Mouse (Mus musculus) liver, embryonic 15.5 days (tissue): ENCODE measurements at regions not wholly inside any gene's neighbourhood (a gene's known extent, or its start where the extent isn't known, plus 50 kb on each side); places are given as distances from the start of the nearest gene placed in this dataset.

Experiments
- ATAC-seq: fragments of 200-750 bp; cut with Nextera tagmentation; 2 replicates; pipeline ENCODE4 v1.8.0; 2017; ENCODE audit warnings: moderate number of reproducible peaks, mild to moderate bottlenecking, moderate library complexity; ENCODE audit not compliant: insufficient read depth
- H3K27ac ChIP-seq: fragments of 300-500 bp; sonication (generic); replicated peaks from 2 replicates; pipeline ENCODE4 v1.5.1; 2015; ENCODE audit warnings: mild to moderate bottlenecking, inconsistent platforms
- H3K27me3 ChIP-seq: fragments of 300-500 bp; sonication (generic); 2 replicates; pipeline ENCODE4 v1.6.1; 2015; ENCODE audit warnings: mild to moderate bottlenecking, inconsistent platforms
- H3K36me3 ChIP-seq: fragments of 300-500 bp; sonication (generic); replicated peaks from 2 replicates; pipeline ENCODE4 v1.6.1; 2015; ENCODE audit warnings: moderate library complexity, mild to moderate bottlenecking, inconsistent platforms
- H3K4me1 ChIP-seq: fragments of 300-500 bp; sonication (generic); replicated peaks from 2 replicates; pipeline ENCODE4 v1.6.1; 2015; ENCODE audit warnings: inconsistent platforms
- H3K4me2 ChIP-seq: fragments of 300-500 bp; sonication (generic); 2 replicates; pipeline ENCODE4 v1.6.1; 2015; ENCODE audit warnings: moderate library complexity, mild to moderate bottlenecking, inconsistent platforms
- H3K4me3 ChIP-seq: fragments of 300-500 bp; sonication (generic); replicated peaks from 2 replicates; pipeline ENCODE4 v1.5.1; 2015; ENCODE audit warnings: mild to moderate bottlenecking, inconsistent platforms
- H3K9ac ChIP-seq: fragments of 300-500 bp; sonication (generic); 2 replicates; pipeline ENCODE4 v1.6.1; 2015; ENCODE audit warnings: moderate library complexity, mild to moderate bottlenecking, inconsistent platforms
- H3K9me3 ChIP-seq: fragments of 300-500 bp; sonication (generic); replicated peaks from 2 replicates; pipeline ENCODE4 v1.6.1; 2016; ENCODE audit warnings: inconsistent platforms
- WGBS: fragments of 180-500 bp; shearing (Covaris S2); methylation state at CpG from one replicate; pipeline ENCODE4 v1.1.7; 2015; ENCODE audit warnings: mixed read lengths; ENCODE audit not compliant: insufficient replicate concordance; 5-methylcytosine and 5-hydroxymethylcytosine counted together

DNA sequence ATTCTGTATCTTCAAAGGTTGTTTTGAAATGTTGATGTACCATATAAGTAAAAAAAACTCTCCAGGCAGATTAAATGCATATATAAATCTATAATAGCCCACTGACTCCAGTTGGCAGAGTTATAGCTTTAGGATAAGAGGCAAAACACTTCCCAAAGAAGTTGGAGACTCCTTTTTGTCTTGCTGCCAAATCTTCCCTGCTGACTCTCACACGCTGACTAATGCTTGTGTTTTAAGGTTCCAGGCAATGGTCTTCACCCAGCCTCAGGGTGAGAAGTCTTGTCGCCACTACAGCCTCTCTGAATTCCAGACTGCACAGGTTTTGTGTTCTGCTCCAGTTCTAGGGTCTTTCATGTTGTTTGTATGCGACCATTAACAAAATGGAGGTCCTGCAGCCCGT, 195.0 kb upstream of the Gm11146 start:
- no peak overlapping the region for H3K27ac ChIP-seq
- no peak overlapping the region for H3K4me2 ChIP-seq
- no peaks in the 10 kb centered on the region for H3K27me3 ChIP-seq
- no peak for ATAC-seq
- no peaks in the 10 kb centered on the region for H3K36me3 ChIP-seq
- H3K4me1 ChIP-seq = no peaks in the 10 kb centered on the region
- 58% methylated on average over 4 of the region's 4 CpGs for WGBS
- H3K9me3 ChIP-seq = no peaks in the 10 kb centered on the region
- no peak overlapping the region for H3K9ac ChIP-seq
- H3K4me3 ChIP-seq = no peak overlapping the region

DNA sequence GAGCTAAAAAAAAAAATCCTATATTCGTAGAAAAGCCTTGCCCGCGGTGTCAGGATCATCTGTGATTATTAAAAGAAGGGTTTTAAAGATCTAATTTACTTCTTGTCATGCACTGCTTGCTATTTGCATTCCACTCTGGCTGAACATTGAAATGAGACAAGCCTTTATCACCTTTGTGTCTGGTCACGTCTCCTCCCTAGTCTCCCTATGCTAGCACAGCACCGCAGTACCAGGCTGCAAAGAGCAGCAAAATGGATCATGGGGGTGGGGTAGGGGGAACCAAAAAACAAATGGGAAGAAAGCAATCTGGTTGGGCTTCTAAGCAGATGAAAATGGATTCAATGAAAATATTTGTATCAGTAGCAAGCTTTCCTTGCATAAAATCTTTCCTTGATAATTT, 187.8 kb upstream of the Gm11146 start:
- H3K4me1 ChIP-seq = no peaks in the 10 kb centered on the region
- 80% methylated on average over 5 of the region's 5 CpGs for WGBS
- no peaks in the 10 kb centered on the region for H3K36me3 ChIP-seq
- H3K27me3 ChIP-seq = no peaks in the 10 kb centered on the region
- H3K9ac ChIP-seq = no peak overlapping the region
- no peak overlapping the region for H3K4me2 ChIP-seq
- no peak for ATAC-seq
- H3K4me3 ChIP-seq = no peak overlapping the region
- H3K9me3 ChIP-seq = no peaks in the 10 kb centered on the region
- no peak overlapping the region for H3K27ac ChIP-seq

DNA sequence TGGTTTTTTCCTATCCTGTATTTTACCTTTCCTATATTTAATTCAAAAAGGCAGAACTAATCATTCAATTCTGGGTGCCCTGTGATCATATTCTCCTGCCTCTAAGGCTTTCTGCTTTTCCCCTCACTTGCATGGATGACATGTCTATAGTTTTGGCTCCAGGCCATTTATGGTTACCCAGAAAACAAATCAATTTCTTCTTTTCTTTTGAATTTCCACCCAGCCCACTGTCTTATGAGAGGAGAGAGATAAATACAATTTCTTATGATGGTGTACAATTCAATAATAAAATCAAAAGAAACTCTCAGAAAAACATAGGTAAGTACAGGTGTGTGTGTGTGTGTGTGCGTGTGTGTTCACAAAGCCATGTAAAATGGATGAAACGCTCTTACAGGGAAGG, 187.3 kb upstream of the Gm11146 start:
- Histone ChIP-seq H3K4me3 (no peak overlapping the region), H3K4me2 (no peak overlapping the region), H3K36me3 (no peaks in the 10 kb centered on the region), H3K9ac (no peak overlapping the region), H3K4me1 (no peaks in the 10 kb centered on the region), H3K9me3 (no peaks in the 10 kb centered on the region), H3K27ac (no peak overlapping the region), H3K27me3 (no peaks in the 10 kb centered on the region)
- WGBS = 72% methylated on average over 2 of the region's 2 CpGs
- ATAC-seq = no peak

DNA sequence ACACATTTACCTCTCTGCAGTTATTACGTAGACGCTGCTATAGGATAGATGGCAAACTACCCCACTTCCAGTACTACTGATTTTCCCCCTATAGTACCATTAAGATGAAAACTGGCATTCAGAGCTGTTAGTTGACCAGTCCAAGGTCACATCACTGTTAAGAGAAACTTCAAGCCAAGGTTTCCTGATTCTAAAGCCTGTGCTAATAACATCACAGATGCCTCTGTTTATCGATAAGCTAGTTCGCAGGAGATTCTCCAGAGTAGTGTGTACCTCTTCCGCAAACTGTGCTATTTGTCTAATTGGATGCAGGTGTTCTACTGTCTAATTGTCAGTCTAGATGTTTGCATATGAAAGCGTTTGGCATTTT, 186.9 kb upstream of the Gm11146 start:
- Histone ChIP-seq H3K36me3 (no peaks in the 10 kb centered on the region), H3K9ac (no peak overlapping the region), H3K27me3 (no peaks in the 10 kb centered on the region), H3K4me2 (no peak overlapping the region), H3K27ac (no peak overlapping the region), H3K4me1 (no peaks in the 10 kb centered on the region), H3K4me3 (no peak overlapping the region), H3K9me3 (no peaks in the 10 kb centered on the region)
- 76% methylated on average over 6 of the region's 6 CpGs for WGBS
- ATAC-seq = no peak

DNA sequence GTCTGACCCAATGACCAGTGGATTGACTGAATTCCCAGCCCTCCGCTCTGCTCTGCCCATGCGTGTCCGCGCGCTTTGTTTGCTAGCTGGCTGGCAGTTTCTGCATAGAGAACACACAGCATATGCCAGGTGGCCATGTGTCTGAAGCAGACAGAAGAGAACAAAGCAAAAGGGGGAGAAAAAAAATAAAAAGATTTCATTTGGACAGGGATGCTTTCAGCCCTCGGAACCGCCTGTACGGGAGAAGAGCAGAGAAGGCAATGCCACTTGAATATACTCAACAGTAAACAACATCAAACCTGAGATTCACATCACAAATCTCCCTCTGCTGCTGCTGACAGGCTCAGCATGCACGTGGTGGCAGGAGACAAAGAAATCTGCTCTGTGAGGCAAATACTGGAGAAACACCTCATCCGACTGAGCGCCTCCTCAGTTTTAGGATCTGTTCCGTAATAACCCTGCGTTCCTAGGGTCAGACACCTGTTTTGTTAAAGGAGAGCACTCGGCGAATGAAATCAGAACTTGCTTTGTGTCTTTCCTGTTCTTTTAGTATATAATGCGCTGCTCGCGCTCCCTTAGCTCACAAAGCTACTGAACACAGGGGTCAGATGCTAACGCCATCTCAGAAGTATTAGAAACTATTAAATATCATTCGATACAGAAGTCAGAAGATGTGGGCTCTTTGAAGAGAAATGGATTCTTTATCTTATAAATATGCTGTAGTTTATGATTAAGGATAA, 186.3 kb upstream of the Gm11146 start:
- H3K27me3 ChIP-seq = no peaks in the 10 kb centered on the region
- H3K4me2 ChIP-seq = no peak overlapping the region
- no peaks in the 10 kb centered on the region for H3K36me3 ChIP-seq
- no peak for ATAC-seq
- no peak overlapping the region for H3K27ac ChIP-seq
- no peaks in the 10 kb centered on the region for H3K4me1 ChIP-seq
- no peak overlapping the region for H3K4me3 ChIP-seq
- H3K9ac ChIP-seq = no peak overlapping the region
- 76% methylated on average over 20 of the region's 20 CpGs for WGBS
- no peaks in the 10 kb centered on the region for H3K9me3 ChIP-seq

DNA sequence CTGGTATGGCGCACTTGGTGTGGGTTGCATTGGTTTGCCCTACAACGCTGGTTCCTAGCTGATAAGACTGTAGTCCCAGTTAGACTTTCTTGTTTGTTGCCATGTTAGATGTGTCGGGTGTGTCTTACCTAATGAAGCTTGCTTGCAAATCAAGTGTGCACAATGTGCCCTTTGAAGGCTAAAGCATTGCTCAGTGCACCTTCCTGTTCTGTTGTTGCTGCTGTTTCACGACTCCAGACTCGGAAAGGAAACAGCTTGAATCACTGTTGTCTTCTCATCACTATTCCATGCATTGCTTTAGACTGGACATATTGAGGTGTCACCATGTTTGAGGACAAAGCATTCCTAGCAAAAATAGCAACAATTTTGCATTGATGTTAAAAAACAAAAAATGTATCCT, 185.1 kb upstream of the Gm11146 start:
- no peak overlapping the region for H3K27ac ChIP-seq
- H3K27me3 ChIP-seq = no peaks in the 10 kb centered on the region
- 69% methylated on average over 5 of the region's 5 CpGs for WGBS
- H3K4me3 ChIP-seq = no peak overlapping the region
- no peaks in the 10 kb centered on the region for H3K9me3 ChIP-seq
- H3K36me3 ChIP-seq = no peaks in the 10 kb centered on the region
- no peak overlapping the region for H3K4me2 ChIP-seq
- no peak for ATAC-seq
- H3K9ac ChIP-seq = no peak overlapping the region
- no peaks in the 10 kb centered on the region for H3K4me1 ChIP-seq

DNA sequence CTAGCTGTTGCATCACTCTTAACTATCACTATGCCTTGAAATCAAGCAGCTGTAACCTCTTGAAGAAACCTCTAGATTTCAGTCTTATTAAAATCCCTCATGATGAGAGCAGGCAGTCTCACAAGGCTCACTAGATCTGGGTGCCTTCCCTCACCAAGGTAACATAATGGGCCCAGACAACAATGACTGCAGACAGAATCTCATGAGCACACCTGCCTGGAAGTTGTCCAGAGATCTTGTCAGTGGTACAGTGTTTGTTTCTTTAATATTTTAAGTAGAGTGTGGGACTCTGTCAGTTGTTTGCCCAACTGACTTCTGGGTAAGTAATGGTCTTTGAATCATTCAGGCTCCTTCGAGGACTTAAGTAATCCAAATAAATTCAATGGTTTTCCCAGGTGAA, 177.1 kb upstream of the Gm11146 start:
- Histone ChIP-seq H3K4me2 (no peak overlapping the region), H3K36me3 (no peaks in the 10 kb centered on the region), H3K4me1 (no peaks in the 10 kb centered on the region), H3K9ac (no peak overlapping the region), H3K27ac (no peak overlapping the region), H3K4me3 (no peak overlapping the region), H3K27me3 (no peaks in the 10 kb centered on the region), H3K9me3 (no peaks in the 10 kb centered on the region)
- no peak for ATAC-seq
- WGBS = 27% methylated on average over 1 of the region's 1 CpGs

DNA sequence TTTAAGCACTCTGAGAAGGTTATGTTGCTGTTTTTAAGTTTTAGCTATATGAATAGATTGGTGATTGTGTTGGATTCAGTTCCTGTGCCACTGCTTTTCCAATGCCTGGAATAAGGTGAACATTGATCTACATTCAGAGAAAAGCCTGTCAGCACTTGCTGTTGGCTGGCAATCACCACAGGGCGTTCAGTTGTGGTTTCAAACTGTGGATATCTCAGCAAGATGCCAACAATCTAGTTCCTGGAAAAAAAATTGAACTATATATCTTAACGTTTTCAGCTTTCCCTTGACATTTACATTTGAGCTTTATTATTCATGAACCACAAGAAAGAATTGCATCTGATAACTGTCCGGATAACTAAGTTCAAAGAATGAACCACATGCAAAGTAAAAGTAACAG, 170.2 kb upstream of the Gm11146 start:
- Histone ChIP-seq H3K27me3 (no peaks in the 10 kb centered on the region), H3K4me2 (no peak overlapping the region), H3K4me3 (no peak overlapping the region), H3K9ac (no peak overlapping the region), H3K9me3 (no peaks in the 10 kb centered on the region), H3K36me3 (no peaks in the 10 kb centered on the region), H3K27ac (no peak overlapping the region), H3K4me1 (no peaks in the 10 kb centered on the region)
- WGBS = 26% methylated on average over 3 of the region's 3 CpGs
- no peak for ATAC-seq

DNA sequence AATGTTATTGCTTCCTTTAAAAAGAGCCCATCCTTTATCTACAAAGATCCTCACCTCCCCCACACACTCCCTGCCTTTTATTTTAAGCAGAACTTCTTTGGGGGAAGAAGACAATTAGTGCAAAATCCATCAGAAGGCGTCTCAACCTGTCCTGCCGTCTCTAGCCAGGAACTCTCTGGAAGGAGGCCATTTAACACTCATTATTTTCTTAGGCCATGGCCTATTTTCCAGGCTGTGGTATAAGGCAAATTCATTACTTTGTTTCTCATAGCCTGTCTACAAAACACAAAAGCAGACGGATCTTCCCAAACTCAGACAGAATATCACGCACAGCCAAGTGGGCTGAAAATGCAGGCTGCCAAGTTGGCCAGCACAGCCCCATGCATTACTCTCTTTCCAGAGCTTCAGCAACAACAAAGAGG, 159.0 kb upstream of the Gm11146 start:
- no peak overlapping the region for H3K9ac ChIP-seq
- no peak overlapping the region for H3K4me2 ChIP-seq
- ATAC-seq = no peak
- WGBS = 73% methylated on average over 4 of the region's 4 CpGs
- no peaks in the 10 kb centered on the region for H3K27me3 ChIP-seq
- no peak overlapping the region for H3K27ac ChIP-seq
- no peaks in the 10 kb centered on the region for H3K4me1 ChIP-seq
- H3K9me3 ChIP-seq = no peaks in the 10 kb centered on the region
- H3K4me3 ChIP-seq = no peak overlapping the region
- H3K36me3 ChIP-seq = no peaks in the 10 kb centered on the region

DNA sequence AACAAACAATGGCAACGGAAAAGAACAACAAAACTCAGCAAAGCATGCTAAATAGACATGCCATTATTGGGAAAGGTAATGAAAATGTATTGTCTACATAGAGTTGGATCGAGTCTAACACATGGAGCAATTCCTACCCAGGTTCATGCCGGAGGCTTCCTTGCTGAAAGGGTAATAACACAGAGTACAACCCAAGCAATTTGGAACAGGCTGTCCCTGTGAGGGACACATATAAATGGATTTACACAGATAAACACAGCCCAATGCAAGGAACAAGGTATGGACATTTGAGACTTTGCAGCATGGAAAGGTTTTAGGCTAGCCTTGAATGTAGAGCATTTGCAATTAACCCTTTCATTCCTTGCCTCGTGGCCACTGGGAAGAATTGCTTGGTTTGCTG, 158.6 kb upstream of the Gm11146 start:
- no peak for ATAC-seq
- H3K9me3 ChIP-seq = no peaks in the 10 kb centered on the region
- no peak overlapping the region for H3K4me3 ChIP-seq
- H3K27ac ChIP-seq = no peak overlapping the region
- H3K4me1 ChIP-seq = no peaks in the 10 kb centered on the region
- no peaks in the 10 kb centered on the region for H3K36me3 ChIP-seq
- H3K4me2 ChIP-seq = no peak overlapping the region
- H3K27me3 ChIP-seq = no peaks in the 10 kb centered on the region
- H3K9ac ChIP-seq = no peak overlapping the region
- 61% methylated on average over 4 of the region's 4 CpGs for WGBS

DNA sequence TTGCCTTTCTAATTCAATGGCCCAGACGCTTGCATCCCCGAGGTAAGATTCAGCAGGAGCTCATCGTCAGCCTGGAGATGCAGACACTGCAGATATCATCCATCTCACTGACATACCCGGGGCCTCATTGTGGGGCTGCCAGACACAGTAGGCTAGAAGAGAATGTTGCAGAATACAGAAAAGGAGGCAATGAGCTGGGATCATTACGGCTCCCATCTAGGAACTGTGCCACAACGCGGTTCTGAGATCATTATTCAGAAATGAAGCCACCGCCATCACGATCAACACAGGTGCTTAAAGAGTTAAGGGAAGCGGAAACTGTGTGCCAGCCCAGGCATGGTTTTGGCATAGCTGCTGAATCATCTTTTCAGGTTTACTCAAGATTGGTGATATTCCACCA, 158.1 kb upstream of the Gm11146 start:
- Histone ChIP-seq H3K9ac (no peak overlapping the region), H3K36me3 (no peaks in the 10 kb centered on the region), H3K9me3 (no peaks in the 10 kb centered on the region), H3K27me3 (no peaks in the 10 kb centered on the region), H3K4me1 (no peaks in the 10 kb centered on the region), H3K4me3 (no peak overlapping the region), H3K4me2 (no peak overlapping the region), H3K27ac (no peak overlapping the region)
- WGBS = 67% methylated on average over 10 of the region's 10 CpGs
- ATAC-seq = no peak

DNA sequence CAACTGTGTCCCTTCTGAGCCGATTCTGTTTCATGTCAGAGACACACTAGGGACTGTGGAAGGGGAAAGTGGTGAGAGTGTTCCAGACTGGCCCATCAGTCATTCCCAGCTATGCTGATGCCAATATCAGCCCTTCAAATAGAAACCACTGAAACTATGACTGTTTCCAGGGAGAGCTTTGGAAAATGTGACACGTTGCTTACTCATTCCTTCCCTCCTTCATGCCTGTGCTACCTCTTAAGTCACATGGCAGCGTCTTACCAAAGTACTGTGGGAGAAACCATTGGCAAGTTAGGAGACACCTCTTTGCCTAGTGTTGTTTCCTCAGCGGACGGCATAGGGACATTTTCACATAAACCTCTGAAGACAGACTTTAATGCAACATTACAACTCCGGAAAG, 153.0 kb upstream of the Gm11146 start:
- Histone ChIP-seq H3K27ac (no peak overlapping the region), H3K9me3 (no peaks in the 10 kb centered on the region), H3K36me3 (no peaks in the 10 kb centered on the region), H3K9ac (no peak overlapping the region), H3K4me1 (no peaks in the 10 kb centered on the region), H3K4me3 (no peak overlapping the region), H3K4me2 (no peak overlapping the region), H3K27me3 (no peaks in the 10 kb centered on the region)
- 60% methylated on average over 6 of the region's 6 CpGs for WGBS
- no peak for ATAC-seq
